In genomic region chr16:40891338-40891737, GRCm38 (mm10) we compare ENCODE assay signal across 14 mouse cellular contexts.
DNase-seq lines count a peak whose midpoint lies in the region; ATAC-seq and TF ChIP-seq lines count a peak whose summit lies in the region.
"Had no signal": no experiment of that assay in that cellular context is flagged by ENCODE, and none has a peak within 500 bp of the region (broad histone marks: within the 10 kb centered on the region; RNA-seq: fewer than 3 reads in every experiment).

No protein-coding gene starts in this region.

- H3K4me3 ChIP-seq in lung, embryonic 14.5 days (ENCODE audit: low read depth, low read length), result no peak overlapping the region
- H3K4me3 ChIP-seq in forebrain, embryonic 12.5 days (replicated peaks), result no peak overlapping the region
- no peak overlapping the region for H3K4me3 ChIP-seq in hindbrain, embryonic 16.5 days (ENCODE audit: low read length)
- H3K4me3 ChIP-seq: embryonic facial prominence, embryonic 13.5 days had no signal

- no peaks in the 10 kb centered on the region for H3K4me1 ChIP-seq in lung, embryonic 14.5 days (ENCODE audit: insufficient read depth)
- peaks cover 11% of the 10 kb centered on the region; the same call in 1 of the 2 replicates for H3K4me1 ChIP-seq in forebrain, embryonic 12.5 days
- H3K4me1 ChIP-seq in hindbrain, embryonic 16.5 days (ENCODE audit: control insufficient read depth, insufficient read depth, low read depth, low read length), result no peaks in the 10 kb centered on the region; the same call in 1 of the 2 replicates

- no peak for TF ChIP-seq CTCF in lung, embryonic 14.5 days (IDR thresholded peaks at IDR 0.05; ENCODE audit: low read depth)

- no peak for ATAC-seq in lung, embryonic 14.5 days (ENCODE audit: insufficient read depth)
- ATAC-seq in forebrain, embryonic 12.5 days (ENCODE audit: low FRiP score), result peak; percentile 92
- peak; percentile 64 for ATAC-seq in hindbrain, embryonic 16.5 days

- no peak overlapping the region for H3K9ac ChIP-seq in lung, embryonic 14.5 days
- H3K9ac ChIP-seq in forebrain, embryonic 12.5 days, result no peak overlapping the region
- H3K9ac ChIP-seq in hindbrain, embryonic 16.5 days (ENCODE audit: low read depth, low read length), result no peak overlapping the region
- H3K9ac ChIP-seq: embryonic facial prominence, embryonic 13.5 days had no signal

- 9% methylated on average over 7 of the region's 7 CpGs for WGBS in lung, embryonic 14.5 days
- 18% methylated on average over 7 of the region's 7 CpGs for WGBS in forebrain, embryonic 12.5 days
- 22% methylated on average over 7 of the region's 7 CpGs for WGBS in hindbrain, embryonic 16.5 days

- no peaks in the 10 kb centered on the region for H3K27me3 ChIP-seq in lung, embryonic 14.5 days (ENCODE audit: insufficient read depth, low read length)
- H3K27me3 ChIP-seq in forebrain, embryonic 12.5 days, result no peaks in the 10 kb centered on the region
- no peaks in the 10 kb centered on the region for H3K27me3 ChIP-seq in hindbrain, embryonic 16.5 days (replicated peaks; ENCODE audit: control insufficient read depth, insufficient read depth, low read length)
- H3K27me3 ChIP-seq: embryonic facial prominence, embryonic 13.5 days had no signal

- no peaks in the 10 kb centered on the region for H3K9me3 ChIP-seq in lung, embryonic 14.5 days (ENCODE audit: low read depth, low read length)
- no peaks in the 10 kb centered on the region for H3K9me3 ChIP-seq in forebrain, embryonic 12.5 days
- H3K9me3 ChIP-seq in hindbrain, embryonic 16.5 days (ENCODE audit: control insufficient read depth, low read length), result no peaks in the 10 kb centered on the region
- H3K9me3 ChIP-seq: embryonic facial prominence, embryonic 13.5 days had no signal

- no peak overlapping the region for H3K4me2 ChIP-seq in lung, embryonic 14.5 days
- H3K4me2 ChIP-seq in forebrain, embryonic 12.5 days, result no peak overlapping the region; the same call in 1 of the 2 replicates
- H3K4me2 ChIP-seq in hindbrain, embryonic 16.5 days (ENCODE audit: low read length), result no peak overlapping the region
- H3K4me2 ChIP-seq: embryonic facial prominence, embryonic 13.5 days had no signal

- no peaks in the 10 kb centered on the region for H3K36me3 ChIP-seq in lung, embryonic 14.5 days (ENCODE audit: insufficient read depth)
- H3K36me3 ChIP-seq in forebrain, embryonic 12.5 days (replicated peaks), result no peaks in the 10 kb centered on the region
- no peaks in the 10 kb centered on the region for H3K36me3 ChIP-seq in hindbrain, embryonic 16.5 days (ENCODE audit: control insufficient read depth, insufficient read depth, low read length)
- H3K36me3 ChIP-seq: embryonic facial prominence, embryonic 13.5 days had no signal

- peak; percentile 4 for DNase-seq in lung, embryonic 14.5 days
- DNase-seq in lung, postnatal 25 days (ENCODE audit: low spot score), result no peak
- peak; percentile 1 for DNase-seq in retina, adult 2 months (ENCODE audit: low read depth, low spot score)
- DNase-seq in frontal cortex, postnatal 25 days (ENCODE audit: low spot score in 2 of 2), result no peak
- DNase-seq in urinary bladder, postnatal 14 days (ENCODE audit: low spot score), result no peak
- no peak for DNase-seq in ovary, postnatal 14 days (ENCODE audit: low spot score)
- DNase-seq: adrenal gland, adult 8-10 months; cerebellum, adult 11 months; gastrocnemius, postnatal 36 days; kidney, adult 18-20 months; lung, adult 2 months had no signal

- no peak overlapping the region for H3K27ac ChIP-seq in lung, embryonic 14.5 days (ENCODE audit: low read depth)
- no peak overlapping the region for H3K27ac ChIP-seq in forebrain, embryonic 12.5 days
- no peak overlapping the region for H3K27ac ChIP-seq in hindbrain, embryonic 16.5 days (ENCODE audit: low read depth, low read length)
- H3K27ac ChIP-seq: embryonic facial prominence, embryonic 13.5 days had no signal

Comparison
In these comparisons a context has a peak if more than half of its experiments do, and no peak if none do; other contexts are left out.
1. DNase-seq: peak in lung, embryonic 14.5 days (single experiment) and retina, adult 2 months (single experiment); none in lung, postnatal 25 days (single experiment), frontal cortex, postnatal 25 days (0 of 2), urinary bladder, postnatal 14 days (single experiment) and ovary, postnatal 14 days (single experiment).